Mouse (Mus musculus) right cerebral cortex, postnatal 10 days (tissue): ENCODE results near the gene Ppp2r2d.
A peak's percentile ranks its signal among the peaks of the same experiment; 100 is the strongest.

ENCODE experiments used
- DNase-seq, 2 experiments: peaks; one replicate each; pipeline ENCODE4 v3.0.0; 2021; ENCODE audit warnings: low spot score in 2 of 2

The Ppp2r2d gene

DNA sequence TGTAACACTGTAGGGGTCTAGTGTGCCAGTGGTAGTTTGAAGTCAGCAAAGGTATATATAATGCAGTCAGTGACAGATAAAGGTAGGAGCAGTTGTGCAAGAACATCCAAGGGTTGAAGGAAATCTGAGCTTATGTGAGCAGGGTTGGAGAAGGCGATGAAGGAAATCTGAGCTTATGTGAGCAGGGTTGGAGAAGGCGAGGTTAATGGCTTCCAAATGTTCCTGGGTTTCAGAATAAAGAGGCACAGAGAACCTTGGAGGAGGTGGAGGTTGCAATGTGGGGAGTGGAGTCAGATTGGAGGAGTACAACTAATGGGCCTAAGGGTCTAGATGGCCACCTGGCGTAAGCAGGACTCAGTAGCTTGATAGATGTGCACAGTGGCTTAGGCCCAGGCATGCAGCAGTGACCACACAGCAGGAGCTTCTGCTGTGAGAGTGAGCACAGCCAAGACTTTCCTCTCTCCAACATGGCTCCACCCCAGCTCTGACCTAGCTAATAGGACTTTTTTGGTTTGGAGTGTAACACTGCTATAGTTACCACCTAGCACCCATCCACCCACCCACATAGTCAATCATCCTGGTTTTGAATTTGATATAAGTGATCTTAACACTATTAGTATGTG is 18.2 kb downstream of the Ppp2r2d start:
- DNase-seq = no peak

DNA sequence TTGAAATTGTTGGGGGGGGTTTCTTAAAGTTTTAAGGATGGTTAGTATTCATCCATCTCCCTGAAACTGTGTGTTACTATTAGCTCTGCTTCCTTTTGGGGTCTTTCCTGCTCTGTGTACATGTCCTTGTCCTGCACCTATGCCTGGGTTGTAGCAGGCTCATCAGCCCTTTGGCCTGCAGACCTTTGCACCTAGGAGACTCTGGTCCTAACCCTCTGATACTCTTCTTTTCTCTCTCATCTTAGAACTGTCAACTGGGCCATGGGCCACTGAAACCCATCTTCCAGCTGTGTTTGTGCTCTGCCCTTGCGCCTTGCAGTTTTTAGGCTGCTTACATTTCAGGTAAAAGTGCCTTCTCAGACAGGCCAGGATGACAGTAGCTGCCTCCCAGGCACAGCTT is 18.9 kb downstream of the Ppp2r2d start:
- DNase-seq = no peak

DNA sequence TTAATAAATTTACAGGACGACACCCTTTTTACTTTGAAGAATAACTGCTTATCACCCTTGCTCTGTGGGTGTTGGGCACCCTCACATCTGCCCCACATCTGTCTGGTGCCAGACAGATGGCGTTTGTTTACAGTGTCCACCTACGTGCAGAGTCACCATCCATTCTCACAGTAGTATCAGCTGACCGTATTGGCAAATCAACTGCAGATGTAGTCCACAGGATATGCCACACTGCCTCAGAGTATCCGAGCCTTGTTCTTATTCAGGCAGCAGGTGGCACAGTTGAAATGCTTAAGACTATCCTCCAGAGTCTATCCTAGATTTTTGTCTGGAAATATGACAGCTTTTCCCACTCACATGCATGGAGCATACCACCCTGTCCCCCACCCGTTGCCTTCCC is 21.4 kb downstream of the Ppp2r2d start:
- DNase-seq = no peak

GRCm38 (mm10) chr7:138868316-138868715 is 22.4 kb downstream of the Ppp2r2d start:
- DNase-seq = no peak

DNA sequence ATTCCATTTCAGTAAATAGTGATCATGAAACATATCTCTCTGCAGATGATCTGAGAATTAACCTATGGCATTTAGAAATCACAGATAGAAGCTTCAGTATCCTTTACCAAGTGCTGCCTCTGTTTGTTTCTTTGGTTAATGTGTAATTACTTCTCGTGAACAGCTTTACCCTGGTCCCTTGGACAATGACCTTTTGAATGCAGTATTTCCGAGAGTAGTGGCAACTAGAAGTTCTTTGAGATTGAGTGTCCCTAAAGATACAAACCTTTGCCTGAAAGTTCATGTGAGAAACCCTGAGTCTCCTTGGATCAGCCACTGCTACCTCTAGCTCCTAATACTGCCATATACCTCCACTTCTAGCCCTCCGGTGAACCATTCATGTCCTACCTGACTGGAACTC is 27.1 kb downstream of the Ppp2r2d start:
- no peak for DNase-seq

DNA sequence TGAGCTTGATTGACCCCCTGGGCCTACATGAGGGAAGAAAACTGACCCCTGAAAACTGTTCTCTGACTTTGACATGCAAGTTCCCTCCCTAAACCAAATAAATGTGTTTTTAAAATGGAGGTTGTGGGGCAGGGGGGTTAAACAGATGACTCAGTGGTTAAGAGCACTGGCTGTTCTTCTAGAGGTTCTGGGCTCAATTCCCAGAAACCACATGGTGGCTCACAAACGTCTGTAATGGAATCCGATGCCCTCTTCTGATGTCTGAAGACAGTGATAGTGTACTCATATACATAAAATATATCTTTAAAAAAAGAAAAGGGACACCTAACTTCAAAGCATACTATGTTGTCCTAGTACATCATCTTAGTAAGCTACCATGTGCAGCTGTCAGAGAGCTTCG is 29.2 kb downstream of the Ppp2r2d start:
- DNase-seq = peak in 1 of 2 experiments; percentile 9

DNA sequence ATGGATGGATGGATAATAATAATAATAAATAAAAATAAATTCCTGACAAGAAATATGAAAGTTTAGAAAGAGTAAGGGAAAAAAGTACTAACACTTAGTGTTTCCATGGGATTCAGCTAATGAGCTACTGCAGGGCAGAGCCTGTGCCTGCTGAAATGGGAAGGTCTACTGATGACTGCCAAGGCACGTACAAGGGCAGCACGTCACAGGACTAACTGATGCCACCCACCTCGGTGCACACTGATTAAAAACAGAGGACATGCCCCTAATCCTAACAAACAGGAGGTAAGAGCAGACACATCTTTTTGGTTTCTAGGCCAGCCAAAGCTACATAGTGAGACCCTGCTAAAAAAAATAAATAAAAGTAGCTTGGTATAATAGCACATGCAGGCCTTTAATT is 37.8 kb downstream of the Ppp2r2d start:
- DNase-seq = no peak

DNA sequence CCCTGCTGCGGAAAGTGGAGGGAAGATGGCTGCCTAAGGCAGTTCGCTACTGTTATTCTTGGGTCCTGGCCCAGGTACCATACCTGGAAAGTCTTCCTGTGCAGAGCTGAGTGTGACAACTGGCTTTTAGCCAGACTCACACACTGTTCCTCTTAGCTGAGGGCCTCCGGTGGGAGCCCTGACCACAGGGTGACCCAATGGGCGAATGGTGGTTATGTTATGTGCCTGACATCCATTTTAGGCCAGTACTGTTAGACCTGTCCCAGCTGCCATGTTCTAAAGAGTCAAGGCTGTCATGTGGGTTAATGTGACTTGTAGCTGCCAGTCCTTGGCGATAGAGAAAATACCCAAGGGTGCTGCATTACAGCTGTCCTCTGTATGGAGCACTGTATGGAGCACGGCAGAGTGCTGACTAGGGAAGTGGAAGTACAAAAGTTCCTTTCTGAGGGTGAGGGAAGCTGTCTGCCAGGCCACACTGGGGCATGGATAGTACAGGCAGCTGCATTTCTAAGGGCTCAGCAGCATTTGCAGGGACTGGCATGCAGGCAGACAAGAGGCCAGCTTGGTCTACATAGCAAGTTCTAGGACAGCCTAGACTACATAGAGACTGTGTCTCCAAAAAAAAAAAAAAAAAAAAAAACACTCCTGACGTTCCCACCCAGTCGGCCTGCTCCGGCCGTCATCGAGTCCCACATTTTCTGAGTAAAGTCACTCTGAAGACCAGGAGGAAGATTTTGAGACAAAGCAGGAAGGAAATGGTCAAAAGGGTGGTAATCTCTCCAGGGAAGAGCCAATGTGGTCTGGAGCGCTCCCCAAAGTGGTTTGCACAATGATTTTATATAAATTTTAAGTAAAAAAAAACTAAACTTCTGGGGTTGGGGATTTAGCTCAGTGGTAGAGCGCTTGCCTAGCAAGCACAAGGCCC is 39.7 kb downstream of the Ppp2r2d start:
- DNase-seq = no peak

GRCm38 (mm10) chr7:138898122-138898521 is 52.2 kb downstream of the Ppp2r2d start:
- DNase-seq = no peak

- no peak for DNase-seq
These were observed 52.9 kb downstream of the Ppp2r2d start for GRCm38 (mm10) chr7:138898743-138899142.

DNA sequence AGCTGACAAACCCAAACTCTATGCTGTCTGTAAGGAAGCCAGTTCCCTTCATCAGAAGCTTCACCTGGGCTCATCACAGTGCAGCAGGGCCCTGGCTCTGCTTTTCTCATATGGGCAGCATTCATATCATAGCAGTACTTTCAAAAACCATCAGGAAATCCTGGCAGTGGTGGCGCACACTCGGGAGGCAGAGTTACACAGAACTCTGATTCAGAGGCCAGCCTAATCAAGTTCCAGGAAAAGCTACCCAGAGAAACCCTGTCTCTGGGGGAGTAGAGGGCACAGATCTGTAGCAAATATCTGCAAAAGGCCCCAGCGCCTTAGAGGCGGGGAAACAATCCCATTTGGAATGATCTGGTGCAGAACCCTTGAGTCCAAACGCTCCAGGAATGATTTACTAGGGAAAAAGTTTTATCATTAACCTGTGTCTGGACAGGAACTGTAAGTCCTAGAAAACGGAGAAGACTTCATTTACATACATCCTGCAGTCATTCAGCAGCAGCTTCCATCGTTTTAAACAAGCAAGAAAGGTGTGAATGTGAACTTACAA is 58.1 kb downstream of the Ppp2r2d start:
- no peak for DNase-seq

DNA sequence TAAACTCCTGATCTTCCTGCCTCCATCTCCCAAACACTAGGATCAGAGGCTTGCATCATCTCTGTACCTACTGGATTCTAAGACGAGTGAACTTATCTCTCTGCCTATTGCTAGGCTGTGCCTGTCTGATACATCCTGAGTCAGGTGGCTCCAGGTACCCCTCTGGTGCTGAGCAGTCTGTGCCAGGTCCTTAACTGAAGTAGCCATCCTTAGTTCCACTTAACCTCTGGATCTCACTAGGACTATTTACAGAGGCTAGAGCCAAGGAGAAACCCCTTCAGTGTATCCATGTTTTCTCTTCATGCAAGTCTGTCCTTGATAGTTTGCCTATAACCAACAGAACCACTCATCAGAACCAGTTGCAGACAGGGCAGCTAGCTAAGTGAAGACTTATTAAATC is 60.6 kb downstream of the Ppp2r2d start:
- no peak for DNase-seq

DNA sequence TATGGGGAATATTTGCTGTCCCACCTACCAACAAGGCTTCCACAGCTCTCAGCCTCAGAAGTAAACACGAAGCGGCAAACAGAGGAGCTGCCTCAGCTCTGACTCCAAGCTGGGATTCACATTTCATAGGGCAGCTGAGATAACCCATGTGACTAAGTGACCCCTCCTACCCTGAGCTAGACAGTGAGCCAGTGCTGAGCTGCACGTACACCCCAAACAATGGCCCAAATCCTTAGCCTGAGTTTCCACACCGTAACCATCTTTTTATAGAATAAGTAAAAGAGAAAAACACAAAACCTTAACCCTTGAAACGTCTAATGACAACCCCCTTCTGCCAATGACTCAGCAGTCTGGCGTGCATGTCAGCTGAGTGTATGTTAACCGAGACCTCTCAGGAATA is 61.2 kb downstream of the Ppp2r2d start:
- DNase-seq = peak in 1 of 2 experiments; percentile 42

GRCm38 (mm10) chr7:138907976-138908375 is 62.1 kb downstream of the Ppp2r2d start:
- no peak for DNase-seq

DNA sequence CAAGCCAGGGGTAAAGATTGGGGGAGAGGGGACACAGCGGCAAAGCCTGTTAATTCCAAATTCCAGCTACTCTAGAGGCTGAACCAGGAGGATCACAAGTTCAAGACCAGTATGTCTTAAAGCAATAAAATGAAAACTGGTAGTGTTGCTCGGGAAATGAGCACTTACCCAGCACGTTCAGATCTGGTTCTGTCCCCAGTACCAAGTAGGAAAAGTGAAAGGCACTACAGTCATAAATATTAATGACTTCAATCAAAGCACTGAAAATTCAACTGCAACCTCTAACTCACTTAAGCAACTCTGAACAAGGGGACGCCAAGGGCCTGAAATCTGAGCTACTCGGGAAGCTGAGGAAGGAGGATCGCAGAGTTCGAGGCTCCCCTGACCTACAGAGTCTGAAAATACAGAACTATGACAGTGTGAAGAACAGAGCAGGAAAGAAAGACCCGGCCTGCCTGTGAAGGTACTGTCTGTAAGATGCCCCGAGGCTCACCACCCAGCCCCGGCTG is 62.9 kb downstream of the Ppp2r2d start:
- DNase-seq = no peak

GRCm38 (mm10) chr7:138909277-138910192 is 63.7 kb downstream of the Ppp2r2d start, which contains the start of gene Bnip3:
Bnip3 (minus strand) TSS chr7:138909519.
- peak; percentile 90 to 91 for DNase-seq

DNA sequence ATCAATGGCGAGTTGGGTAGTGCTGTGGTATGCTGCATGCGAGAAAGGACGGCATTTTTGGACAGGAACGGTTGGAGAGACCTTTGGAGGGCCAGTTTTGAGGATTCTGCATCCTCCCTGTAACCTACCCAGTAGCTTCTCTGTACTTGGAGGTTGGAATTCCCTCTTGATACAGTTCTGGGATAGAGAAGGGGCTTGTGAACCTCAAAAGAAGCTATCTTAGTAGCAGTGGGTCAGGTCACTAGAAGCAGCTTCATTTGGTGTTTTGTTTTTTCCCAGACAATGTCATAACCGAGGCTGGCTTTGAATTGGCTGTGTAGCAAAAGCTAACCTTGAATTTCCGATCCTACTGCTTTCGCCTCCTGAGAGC is 64.3 kb downstream of the Ppp2r2d start:
- DNase-seq = no peak

- no peak for DNase-seq
These were observed 67.7 kb downstream of the Ppp2r2d start for GRCm38 (mm10) chr7:138913616-138914015.

- DNase-seq = peak in 1 of 2 experiments; percentile 55
These were observed 73.5 kb downstream of the Ppp2r2d start for GRCm38 (mm10) chr7:138919156-138919944.

GRCm38 (mm10) chr7:138921611-138922010 is 75.7 kb downstream of the Ppp2r2d start:
- no peak for DNase-seq
